Mouse (Mus musculus) macrophage (primary cell): ENCODE measurements around the gene Kcnk6. TPM values are rescaled to one million over a fixed set of nuclear protein-coding genes. Genes with fewer than 3 reads are reported as not detected.

Source experiments
- H3K27ac ChIP-seq: fragments of 350-480 bp; formaldehyde crosslinking; 2 replicates; pipeline ENCODE4 v1.9.0; 2021
- H3K36me3 ChIP-seq: fragments of 350-480 bp; formaldehyde crosslinking; 2 replicates; pipeline ENCODE4 v1.9.0; 2021; ENCODE audit errors: inconsistent target
- H3K4me3 ChIP-seq: fragments of 350-480 bp; formaldehyde crosslinking; 2 replicates; pipeline ENCODE4 v1.9.0; 2021; ENCODE audit errors: inconsistent target
- H3K79me2 ChIP-seq: fragments of 350-480 bp; formaldehyde crosslinking; 2 replicates; pipeline ENCODE4 v1.9.0; 2021; ENCODE audit errors: inconsistent target
- WGBS: methylation state at CpG from one replicate; pipeline ENCODE4 v1.1.7; 2026; ENCODE audit warnings: inconsistent platforms; ENCODE audit not compliant: missing documents; 5-methylcytosine and 5-hydroxymethylcytosine counted together
- polyA plus RNA-seq: library from polyadenylated mRNA; stranded (reverse); fragments of 250-400 nt; gene quantifications from 3 replicates; pipeline ENCODE4 v1.2.4, GENCODE M21; 2018; ENCODE audit warnings: inconsistent platforms
- total RNA-seq, 78 experiments: library from RNA; depleted of rRNA; stranded (reverse); fragments of 250-400 nt; gene quantifications; 1 replicate in 9 of 78; 2 replicates in 24 of 78; 3 replicates in 43 of 78; 4 replicates in 2 of 78; pipeline ENCODE4 v1.2.4; 2018; ENCODE audit warnings: inconsistent platforms in 56 of 78

The Kcnk6 gene
- 10 to 100 TPM in 24 of 26 experiments, 1 to 10 TPM in 2; 9.4 to 44.9 (median 23.4) TPM for total RNA-seq (2018; cell fraction: chromatin; rRNA removed)
- total RNA-seq (2018; cell fraction: cytosol; rRNA removed), result 10 to 100 TPM; 13.8 to 50.0 (median 37.4) TPM
- 10 to 100 TPM; 12.4 to 61.4 (median 35.4) TPM for total RNA-seq (2018; cell fraction: nucleus; rRNA removed)
- polyA plus RNA-seq, result 23.4 to 43.1 TPM (median 38.3 TPM) in 3 replicates

DNA sequence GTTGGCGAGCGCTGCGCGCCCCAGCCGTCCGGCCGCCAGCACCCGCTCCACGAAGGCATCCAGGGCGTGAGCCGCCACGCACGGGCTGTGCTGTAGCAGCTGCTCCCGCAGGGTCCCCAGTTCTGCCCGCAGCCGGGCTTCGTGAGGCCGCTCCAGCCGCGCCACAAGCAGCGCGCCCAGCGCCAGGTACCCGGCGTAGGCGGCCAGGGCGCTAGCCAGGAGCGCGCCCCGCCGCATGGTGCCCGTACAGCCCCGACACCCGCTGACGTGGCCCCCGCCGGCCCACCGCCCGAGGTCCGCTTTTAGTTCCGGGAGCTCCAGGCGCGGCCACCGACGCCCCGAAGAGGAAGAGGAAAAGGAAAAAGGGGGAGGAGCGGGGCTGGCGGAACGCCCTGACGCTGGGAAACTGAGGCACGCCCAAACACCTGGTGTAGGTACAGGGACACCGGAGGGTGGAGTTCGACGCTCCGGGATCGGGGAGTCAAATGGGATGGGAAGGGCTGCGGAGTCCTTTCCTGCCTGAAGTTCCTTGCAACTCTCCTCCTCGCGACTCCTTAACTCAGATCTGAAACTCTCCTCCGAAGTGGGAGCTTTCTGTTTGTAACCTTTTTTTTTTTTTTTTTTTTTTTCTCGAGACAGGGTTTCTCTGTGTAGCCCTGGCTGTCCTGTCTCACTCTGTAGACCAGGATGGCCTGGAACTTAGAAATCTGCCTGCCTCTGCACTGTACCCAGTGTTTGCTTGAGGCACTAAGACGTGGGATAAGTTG lies at the start of gene Kcnk6:
TSS of gene Kcnk6 (minus strand) at position 269 of the 767 bp plus-strand sequence.
- Histone ChIP-seq H3K27ac (peak within 1 kb of the TSS; percentile 53), H3K4me3 (peak within 1 kb of the TSS; percentile 66), H3K79me2 (peaks cover 42% of the 10 kb centered on the region), H3K36me3 (no peaks in the 10 kb centered on the region)
- WGBS, result 1% methylated on average over 52 of the region's 62 CpGs

DNA sequence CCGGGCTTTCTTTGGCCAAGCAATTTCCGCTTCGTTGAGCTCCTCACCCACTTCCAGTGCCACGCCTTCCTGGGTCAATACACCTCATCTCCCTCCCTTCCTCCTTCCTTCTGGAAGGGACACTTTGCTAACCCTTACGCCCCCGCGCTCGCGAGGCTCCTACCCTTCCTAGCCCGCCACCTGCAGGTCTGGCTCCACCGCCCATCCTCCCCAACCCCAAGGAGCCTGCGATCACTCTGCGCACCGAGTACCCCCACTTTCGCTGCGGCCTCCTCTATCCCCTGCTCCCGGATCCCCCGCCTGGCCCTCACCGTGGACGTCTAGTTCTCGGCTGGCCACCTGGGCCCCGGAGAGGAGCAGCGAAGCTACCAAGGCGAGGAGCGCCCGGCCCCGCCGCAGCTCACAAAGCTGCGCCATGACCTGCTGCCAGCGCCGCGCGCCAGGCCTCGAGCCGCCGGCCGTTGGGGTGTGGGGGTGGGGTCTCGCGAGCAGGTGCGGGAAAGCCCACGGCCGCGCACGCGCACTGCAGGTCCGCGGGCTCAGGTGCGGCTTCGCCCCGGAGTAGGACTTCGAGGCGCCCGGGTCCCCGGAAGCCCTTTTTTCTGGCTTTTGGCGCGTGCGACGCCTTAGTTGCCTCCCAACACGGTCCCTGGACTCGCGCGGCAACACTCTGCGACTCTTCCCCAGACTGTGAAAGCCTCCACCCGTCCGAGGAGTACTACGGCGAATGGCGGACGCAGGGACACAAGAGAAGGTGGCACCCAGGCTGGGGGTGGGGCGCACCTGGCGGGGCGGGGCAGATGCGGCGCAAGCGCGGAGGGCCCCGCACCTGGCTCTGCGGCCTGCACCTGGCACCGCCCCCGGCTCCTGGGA lies 49.1 kb upstream of the Kcnk6 start, which contains the start of gene Spint2:
TSS of gene Spint2 (minus strand) at position 712 of the 873 bp plus-strand sequence.
- H3K4me3 ChIP-seq, result no peak within 1 kb of the TSS
- H3K27ac ChIP-seq, result no peak within 1 kb of the TSS
- 1% methylated on average over 79 of the region's 80 CpGs for WGBS
- H3K36me3 ChIP-seq, result no peaks in the 10 kb centered on the region
- H3K79me2 ChIP-seq, result no peaks in the 10 kb centered on the region

DNA sequence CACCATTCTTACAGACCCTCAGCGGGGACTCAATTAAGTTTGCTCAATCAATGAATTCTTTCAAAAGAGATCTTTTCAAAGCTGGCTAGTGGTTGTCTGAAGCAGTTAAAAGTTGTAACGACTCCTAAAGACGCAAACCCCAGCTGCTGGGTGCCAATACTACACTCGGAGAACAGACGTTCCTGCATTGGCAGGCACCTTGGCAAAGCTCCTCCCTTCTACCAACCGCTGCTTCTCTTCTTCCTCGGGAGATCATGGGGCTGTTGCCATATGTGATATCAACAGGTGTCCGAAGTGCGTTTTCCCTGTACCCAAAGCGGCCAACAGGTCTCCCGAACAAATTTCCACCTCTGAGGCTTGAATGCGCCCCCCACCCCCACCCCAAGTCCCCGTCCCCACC lies 48.5 kb upstream of the Kcnk6 start:
- no peak overlapping the region for H3K4me3 ChIP-seq
- no peak overlapping the region for H3K27ac ChIP-seq
- H3K36me3 ChIP-seq, result no peaks in the 10 kb centered on the region
- WGBS, result 18% methylated on average over 13 of the region's 13 CpGs
- no peaks in the 10 kb centered on the region for H3K79me2 ChIP-seq

DNA sequence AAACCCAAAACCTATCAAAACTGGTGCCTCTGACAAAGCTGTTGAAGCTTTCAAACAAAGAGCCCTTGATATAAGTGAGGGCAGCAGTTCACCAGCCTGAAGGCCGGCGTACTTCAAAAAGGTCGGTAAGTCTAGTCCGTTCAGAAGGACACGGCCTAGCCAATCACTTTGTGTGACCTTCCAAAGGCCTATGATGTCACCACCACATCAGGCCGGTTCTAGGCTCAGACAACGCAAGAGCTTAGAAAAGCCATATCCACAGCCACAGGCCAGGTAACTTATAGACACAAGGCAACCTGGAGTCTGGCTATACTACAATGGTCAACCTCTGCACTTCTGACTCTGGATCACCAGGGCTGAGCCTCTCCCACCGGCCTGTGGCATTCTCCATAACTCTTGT lies 47.6 kb upstream of the Kcnk6 start:
- Histone ChIP-seq H3K36me3 (no peaks in the 10 kb centered on the region), H3K79me2 (no peaks in the 10 kb centered on the region), H3K27ac (no peak overlapping the region), H3K4me3 (no peak overlapping the region)
- 94% methylated on average over 8 of the region's 8 CpGs for WGBS

- Histone ChIP-seq H3K79me2 (no peaks in the 10 kb centered on the region), H3K36me3 (no peaks in the 10 kb centered on the region), H3K4me3 (no peak overlapping the region), H3K27ac (no peak overlapping the region)
Observed at GRCm38 (mm10) chr7:29279261-29279660, 46.9 kb upstream of the Kcnk6 start.

DNA sequence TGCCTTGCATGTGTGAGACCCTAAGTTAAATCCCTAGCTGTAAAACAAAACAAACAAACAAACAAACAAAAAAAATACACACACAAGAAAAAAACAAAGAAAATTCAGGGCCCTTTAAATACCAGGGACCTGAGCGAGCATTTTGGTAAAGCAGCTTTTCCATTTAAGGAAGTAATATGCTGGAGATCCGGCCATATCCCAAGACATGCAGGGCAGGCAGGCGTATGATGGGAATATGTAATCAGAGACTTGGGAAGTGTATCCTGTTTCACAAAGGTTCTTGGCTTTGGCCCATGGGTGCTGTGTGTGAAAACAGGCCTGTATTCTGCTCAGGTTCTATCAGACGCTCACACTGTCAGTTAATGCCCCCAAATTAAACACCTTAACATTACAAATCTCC lies 45.2 kb upstream of the Kcnk6 start:
- Histone ChIP-seq H3K79me2 (no peaks in the 10 kb centered on the region), H3K27ac (no peak overlapping the region), H3K4me3 (no peak overlapping the region), H3K36me3 (no peaks in the 10 kb centered on the region)
- 93% methylated on average over 4 of the region's 4 CpGs for WGBS

GRCm38 (mm10) chr7:29276715-29277114 lies 44.4 kb upstream of the Kcnk6 start:
- no peaks in the 10 kb centered on the region for H3K79me2 ChIP-seq
- 73% methylated on average over 5 of the region's 5 CpGs for WGBS
- H3K4me3 ChIP-seq, result no peak overlapping the region
- no peaks in the 10 kb centered on the region for H3K36me3 ChIP-seq
- H3K27ac ChIP-seq, result no peak overlapping the region

- no peaks in the 10 kb centered on the region for H3K79me2 ChIP-seq
- 89% methylated on average over 7 of the region's 8 CpGs for WGBS
- no peaks in the 10 kb centered on the region for H3K36me3 ChIP-seq
- H3K27ac ChIP-seq, result no peak overlapping the region
- H3K4me3 ChIP-seq, result no peak overlapping the region
Observed at GRCm38 (mm10) chr7:29271687-29272465, 39.6 kb upstream of the Kcnk6 start.

- Histone ChIP-seq H3K4me3 (no peak overlapping the region), H3K79me2 (no peaks in the 10 kb centered on the region), H3K27ac (no peak overlapping the region), H3K36me3 (no peaks in the 10 kb centered on the region)
- WGBS, result 31% methylated on average over 4 of the region's 4 CpGs
Observed at GRCm38 (mm10) chr7:29270445-29270844, 38.1 kb upstream of the Kcnk6 start.

DNA sequence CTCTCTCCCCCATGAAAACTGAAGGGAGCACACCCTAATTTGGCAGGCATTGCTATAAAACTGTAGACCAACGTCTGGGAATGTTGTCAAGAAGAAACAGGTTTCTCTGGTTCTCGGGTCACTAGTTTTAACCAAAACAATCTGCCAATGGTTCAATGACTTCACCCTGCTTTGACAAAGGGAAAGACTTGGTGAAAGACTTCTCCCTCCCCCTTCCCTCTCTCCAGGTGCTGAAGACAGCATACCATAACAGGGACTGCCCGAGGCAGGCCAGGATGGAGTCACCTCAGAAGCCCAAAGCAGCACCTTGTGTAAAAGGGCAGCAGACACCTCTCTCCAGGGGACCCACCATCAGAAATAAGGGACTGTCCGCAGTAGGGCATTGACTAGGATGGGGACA lies 34.6 kb upstream of the Kcnk6 start:
- Histone ChIP-seq H3K27ac (no peak overlapping the region), H3K4me3 (no peak overlapping the region), H3K36me3 (no peaks in the 10 kb centered on the region), H3K79me2 (no peaks in the 10 kb centered on the region)
- WGBS, result 95% methylated on average over 4 of the region's 4 CpGs

DNA sequence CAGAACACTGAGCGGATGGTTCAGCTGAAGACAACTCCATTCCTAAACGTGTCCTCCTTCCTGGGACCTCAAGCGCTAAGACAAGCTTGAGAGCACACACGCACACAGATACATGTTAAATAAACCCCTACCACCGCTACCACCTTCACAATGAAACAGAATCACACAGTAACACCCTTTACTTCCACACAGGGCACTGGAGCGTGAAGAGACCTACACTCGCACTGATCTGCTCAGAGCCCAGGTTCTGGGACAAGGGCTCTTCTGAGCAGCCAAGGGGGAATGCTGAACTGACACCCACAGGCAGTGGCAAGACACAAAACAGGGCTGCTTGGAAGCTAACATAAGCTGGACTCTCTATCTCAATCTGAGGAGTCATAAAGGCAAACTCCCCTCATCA lies 33.3 kb upstream of the Kcnk6 start:
- Histone ChIP-seq H3K27ac (no peak overlapping the region), H3K79me2 (no peaks in the 10 kb centered on the region), H3K4me3 (no peak overlapping the region), H3K36me3 (no peaks in the 10 kb centered on the region)
- 96% methylated on average over 6 of the region's 7 CpGs for WGBS

DNA sequence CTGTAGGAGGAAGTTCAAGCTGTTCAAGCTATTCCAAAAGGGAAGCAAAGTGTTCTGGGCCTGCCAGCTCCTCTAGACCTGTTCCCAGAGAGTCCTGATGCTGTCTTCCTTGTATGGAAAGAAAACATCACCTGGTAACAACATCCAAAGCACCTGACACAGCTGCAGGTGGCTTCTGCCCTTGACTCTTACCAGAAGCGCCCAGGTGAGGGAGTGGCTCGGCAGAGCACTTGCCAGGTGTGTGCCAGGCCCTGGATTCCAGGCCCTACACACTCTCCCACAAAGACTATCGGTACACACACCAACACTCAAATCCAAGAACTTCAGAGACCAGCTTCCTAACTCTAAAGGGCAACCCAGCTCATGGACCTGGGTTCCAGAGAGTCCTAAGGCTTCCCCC lies 31.5 kb upstream of the Kcnk6 start:
- H3K79me2 ChIP-seq, result no peaks in the 10 kb centered on the region
- H3K36me3 ChIP-seq, result no peaks in the 10 kb centered on the region
- H3K4me3 ChIP-seq, result no peak overlapping the region
- H3K27ac ChIP-seq, result no peak overlapping the region
- 91% methylated on average over 3 of the region's 3 CpGs for WGBS

DNA sequence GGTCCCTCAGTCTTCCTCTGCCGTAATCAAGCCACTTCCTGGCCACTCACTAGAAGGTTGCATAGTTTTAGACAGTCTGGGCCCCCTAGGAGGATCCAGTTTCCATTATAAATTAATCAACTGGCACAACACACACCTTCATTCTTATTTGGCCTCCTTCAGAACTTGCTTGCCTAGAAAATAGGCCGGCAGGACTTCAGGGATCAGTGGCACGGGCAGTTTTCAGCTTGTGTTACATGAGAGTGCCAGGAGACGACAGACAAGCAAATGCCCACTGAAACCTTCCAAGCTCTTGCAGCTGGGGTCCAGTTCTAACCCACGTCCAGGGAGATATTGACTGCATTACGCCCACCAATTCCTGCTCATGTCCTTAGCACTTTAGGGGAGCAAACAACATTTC lies 29.8 kb upstream of the Kcnk6 start:
- Histone ChIP-seq H3K79me2 (no peaks in the 10 kb centered on the region), H3K36me3 (no peaks in the 10 kb centered on the region), H3K4me3 (no peak overlapping the region), H3K27ac (no peak overlapping the region)
- WGBS, result 86% methylated on average over 6 of the region's 6 CpGs
